ENCODE assay signal across 23 mouse cellular contexts in genomic region chr5:138260051-138260450, GRCm38 (mm10). TPM values are rescaled to one million over a fixed set of nuclear protein-coding genes. Genes with fewer than 3 reads are reported as not detected.
DNase-seq lines count a peak whose midpoint lies in the region; ATAC-seq and TF ChIP-seq lines count a peak whose summit lies in the region.
"Had no signal": no experiment of that assay in that cellular context is flagged by ENCODE, and none has a peak within 500 bp of the region (broad histone marks: within the 10 kb centered on the region; RNA-seq: fewer than 3 reads in every experiment).

No protein-coding gene starts in this region.

- no peak for ATAC-seq in heart, embryonic 13.5 days (ENCODE audit: extremely low read depth, insufficient number of reproducible peaks, low FRiP score, low TSS enrichment)
- ATAC-seq in G1E (ENCODE audit: extremely low read depth, insufficient number of reproducible peaks, low FRiP score, poor library complexity, severe bottlenecking) = no peak
- 0 out of 2 replicates have a peak, but pooled peaks have one; percentile 4 for ATAC-seq in liver, embryonic 11.5 days (replicated peaks; ENCODE audit: low FRiP score)
- ATAC-seq: CD4-positive, CD25-positive, alpha-beta regulatory T cell, adult 4 months; forebrain, postnatal 0 days; lung, postnatal 0 days had no signal

- peak overlapping the region; percentile 12; the same call in 1 of the 2 replicates for H3K4me2 ChIP-seq in heart, embryonic 13.5 days
- peak overlapping the region; percentile 94 for H3K4me2 ChIP-seq in liver, embryonic 11.5 days
- H3K4me2 ChIP-seq: hindbrain, embryonic 14.5 days; limb, embryonic 12.5 days; neural tube, embryonic 13.5 days had no signal

- H3K27ac ChIP-seq in heart, embryonic 13.5 days (replicated peaks) = peak overlapping the region; percentile 45
- H3K27ac ChIP-seq in liver, embryonic 11.5 days (ENCODE audit: low read depth, low read length) = peak overlapping the region; percentile 90
- H3K27ac ChIP-seq: hindbrain, embryonic 14.5 days; limb, embryonic 12.5 days; neural tube, embryonic 13.5 days had no signal

- H3K4me3 ChIP-seq in heart, embryonic 13.5 days = no peak overlapping the region
- H3K4me3 ChIP-seq in G1E (ENCODE audit: low read depth, low read length) = peak overlapping the region; percentile 69
- H3K4me3 ChIP-seq in liver, embryonic 11.5 days (ENCODE audit: low read depth, low read length) = peak overlapping the region; percentile 97
- H3K4me3 ChIP-seq: limb, embryonic 12.5 days; neural tube, embryonic 13.5 days had no signal

- peaks cover 43% of the 10 kb centered on the region for H3K36me3 ChIP-seq in heart, embryonic 13.5 days
- H3K36me3 ChIP-seq in G1E (replicated peaks) = peaks cover 66% of the 10 kb centered on the region
- H3K36me3 ChIP-seq in liver, embryonic 11.5 days (ENCODE audit: control insufficient read depth, insufficient read depth, low read length) = peaks cover 21% of the 10 kb centered on the region

- H3K4me1 ChIP-seq in heart, embryonic 13.5 days = peaks cover 71% of the 10 kb centered on the region
- H3K4me1 ChIP-seq in G1E (ENCODE audit: insufficient read depth, low read depth, low read length) = peaks cover 86% of the 10 kb centered on the region
- peaks cover 60% of the 10 kb centered on the region for H3K4me1 ChIP-seq in liver, embryonic 11.5 days (replicated peaks; ENCODE audit: control insufficient read depth, insufficient read depth, low read length)

- no peak for TF ChIP-seq CTCF in G1E (IDR thresholded peaks at IDR 0.05; ENCODE audit: low read depth, low read length)

- 41% methylated on average over 10 of the region's 10 CpGs for WGBS in heart, embryonic 13.5 days
- 43% methylated on average over 10 of the region's 10 CpGs for WGBS in liver, embryonic 11.5 days

- no peaks in the 10 kb centered on the region for H3K27me3 ChIP-seq in heart, embryonic 13.5 days (replicated peaks)
- H3K27me3 ChIP-seq in G1E (ENCODE audit: insufficient read depth, low read length) = no peaks in the 10 kb centered on the region
- no peaks in the 10 kb centered on the region for H3K27me3 ChIP-seq in liver, embryonic 11.5 days (replicated peaks; ENCODE audit: control insufficient read depth, insufficient read depth, low read length)
- H3K27me3 ChIP-seq: limb, embryonic 12.5 days; neural tube, embryonic 13.5 days had no signal

- no peak for DNase-seq in heart, postnatal 14 days
- peak; percentile 23 for DNase-seq in 416B (ENCODE audit: low read depth)
- DNase-seq in G1E (ENCODE audit: low spot score) = no peak
- DNase-seq in liver, embryonic 11.5 days (ENCODE audit: low spot score) = no peak
- DNase-seq in lung, postnatal 25 days (ENCODE audit: low spot score) = no peak
- no peak for DNase-seq in ovary, postnatal 10 days (ENCODE audit: low spot score)
- DNase-seq: adrenal gland, postnatal 10 days; cerebellum, adult 18-20 months; forebrain, postnatal 0 days; kidney, adult 11 months; kidney, postnatal 14 days; right cerebral cortex, postnatal 25 days; thymus, postnatal 25 days had no signal

- no peaks in the 10 kb centered on the region for H3K9me3 ChIP-seq in heart, embryonic 13.5 days
- no peaks in the 10 kb centered on the region for H3K9me3 ChIP-seq in G1E (replicated peaks)
- no peaks in the 10 kb centered on the region for H3K9me3 ChIP-seq in liver, embryonic 11.5 days (ENCODE audit: control insufficient read depth, low read length)
- H3K9me3 ChIP-seq: limb, embryonic 12.5 days; neural tube, embryonic 13.5 days had no signal

- peak overlapping the region; percentile 64 for H3K9ac ChIP-seq in heart, embryonic 13.5 days
- peak overlapping the region; percentile 64 for H3K9ac ChIP-seq in liver, embryonic 11.5 days (ENCODE audit: low read depth, low read length)
- H3K9ac ChIP-seq: forebrain, postnatal 0 days; hindbrain, embryonic 14.5 days; limb, embryonic 12.5 days; neural tube, embryonic 13.5 days had no signal

- intact Hi-C loops in heart, postnatal 14 days (cut with DNase I) = loop anchor here (5.0 kb wide), 1 partner anchor 192 kb away; no protein-coding TSS in a partner anchor

RNA-seq across cellular contexts. Expression of gene BC037034, which starts 3.8 kb away (rescaled TPM):
- polyA plus RNA-seq in heart, embryonic 13.5 days (2015; fragmentation: Nextera tagmentation; extraction: Ambion mirVana) = 2.9 and 3.0 TPM in 2 replicates
- total RNA-seq in heart, postnatal 14 days (2021) = 1 to 10 TPM; 4.1 to 5.2 TPM
- total RNA-seq in G1E (2014; fragmentation: Nextera tagmentation) = 35.6 and 41.8 TPM in 2 replicates
- 24.6 and 33.0 TPM in 2 replicates for total RNA-seq in G1E (2017)
- polyA plus RNA-seq in G1E (2012) = 139 and 151 TPM in 2 replicates
- 6.8 and 7.2 TPM in 2 replicates for polyA plus RNA-seq in liver, embryonic 11.5 days (2014; fragmentation: Nextera tagmentation; extraction: Ambion mirVana)

RNA-seq across cellular contexts. Expression of gene Lamtor4, which starts 4.8 kb away (rescaled TPM):
- polyA plus RNA-seq in heart, embryonic 13.5 days (2015; fragmentation: Nextera tagmentation; extraction: Ambion mirVana) = 77.9 and 86.8 TPM in 2 replicates
- 10 to 100 TPM; 59.2 to 63.4 TPM for total RNA-seq in heart, postnatal 14 days (2021)
- total RNA-seq in G1E (2014; fragmentation: Nextera tagmentation) = 13.3 and 14.5 TPM in 2 replicates
- total RNA-seq in G1E (2017) = 22.9 and 33.1 TPM in 2 replicates
- 51.8 and 51.9 TPM in 2 replicates for polyA plus RNA-seq in G1E (2012)
- 40.3 and 49.2 TPM in 2 replicates for polyA plus RNA-seq in liver, embryonic 11.5 days (2014; fragmentation: Nextera tagmentation; extraction: Ambion mirVana)

RNA-seq across cellular contexts. Expression of gene Gal3st4, which starts 12.6 kb away (rescaled TPM):
- 0.64 and 1.0 TPM in 2 replicates for polyA plus RNA-seq in heart, embryonic 13.5 days (2015; fragmentation: Nextera tagmentation; extraction: Ambion mirVana)
- total RNA-seq in heart, postnatal 14 days (2021) = under 1 TPM; 0.38 to 0.41 TPM
- total RNA-seq in G1E (2014; fragmentation: Nextera tagmentation) (not detected in 2 replicates), G1E (2017) (0.06 and 0.27 TPM in 2 replicates)
- not detected in 2 replicates for polyA plus RNA-seq in G1E (2012)
- polyA plus RNA-seq in liver, embryonic 11.5 days (2014; fragmentation: Nextera tagmentation; extraction: Ambion mirVana) = 0.60 and 0.96 TPM in 2 replicates
- total RNA-seq: megakaryocyte-erythroid progenitor cell, adult 5-6 weeks had no signal

RNA-seq across cellular contexts. Expression of gene Gm43720, which starts 19.7 kb away (rescaled TPM):
- polyA plus RNA-seq in heart, embryonic 13.5 days (2015; fragmentation: Nextera tagmentation; extraction: Ambion mirVana) = 0.04 and 0.06 TPM in 2 replicates
- under 1 TPM in 1 of 2 experiments, not detected in 1; 0.05 TPM for total RNA-seq in heart, postnatal 14 days (2021)
- not detected in 2 replicates for total RNA-seq in G1E (2014; fragmentation: Nextera tagmentation)
- total RNA-seq in G1E (2017) = 0.05 and 0.06 TPM in 2 replicates
- polyA plus RNA-seq in G1E (2012) = not detected in 2 replicates
- 0.05 and 0.12 TPM in 2 replicates for polyA plus RNA-seq in liver, embryonic 11.5 days (2014; fragmentation: Nextera tagmentation; extraction: Ambion mirVana)
- total RNA-seq: gastrocnemius, adult 18-20 months; left cerebral cortex, adult 8-10 months; megakaryocyte-erythroid progenitor cell, adult 5-6 weeks had no signal
- polyA plus RNA-seq: CD4-positive, CD25-positive, alpha-beta regulatory T cell, adult 4 months; embryonic facial prominence, embryonic 11.5 days; neural tube, embryonic 13.5 days had no signal

RNA-seq across cellular contexts. Expression of gene Gpc2, which starts 19.8 kb away (rescaled TPM):
- polyA plus RNA-seq in heart, embryonic 13.5 days (2015; fragmentation: Nextera tagmentation; extraction: Ambion mirVana) = 9.3 and 9.7 TPM in 2 replicates
- total RNA-seq in heart, postnatal 14 days (2021) = under 1 TPM; 0.26 to 0.51 TPM
- total RNA-seq in G1E (2014; fragmentation: Nextera tagmentation) = not detected in 2 replicates
- total RNA-seq in G1E (2017) = 0.06 TPM in 1 of 2 replicates, not detected in the other
- polyA plus RNA-seq in G1E (2012) = not detected in 2 replicates
- polyA plus RNA-seq in liver, embryonic 11.5 days (2014; fragmentation: Nextera tagmentation; extraction: Ambion mirVana) = 1.9 and 2.7 TPM in 2 replicates
- total RNA-seq: gastrocnemius, adult 18-20 months had no signal

Comparison
In these comparisons a context has a peak if more than half of its experiments do, and no peak if none do; other contexts are left out.
1. RNA of gene BC037034, which starts 3.8 kb away (polyA plus RNA-seq): 139 to 151 TPM in G1E; 6.8 to 7.2 TPM in liver, embryonic 11.5 days and 2.9 to 3.0 TPM in heart, embryonic 13.5 days; every median in the first group is over 10 times any median in the second.